Mouse (Mus musculus) Muller cell, postnatal 12 days (primary cell): ENCODE measurements around the gene Glis1.

Experiments
- DNase-seq: peaks from one replicate; pipeline ENCODE4 v3.0.0-alpha.2; 2015; ENCODE audit errors: inconsistent ontology term

Glis1 gene

DNA sequence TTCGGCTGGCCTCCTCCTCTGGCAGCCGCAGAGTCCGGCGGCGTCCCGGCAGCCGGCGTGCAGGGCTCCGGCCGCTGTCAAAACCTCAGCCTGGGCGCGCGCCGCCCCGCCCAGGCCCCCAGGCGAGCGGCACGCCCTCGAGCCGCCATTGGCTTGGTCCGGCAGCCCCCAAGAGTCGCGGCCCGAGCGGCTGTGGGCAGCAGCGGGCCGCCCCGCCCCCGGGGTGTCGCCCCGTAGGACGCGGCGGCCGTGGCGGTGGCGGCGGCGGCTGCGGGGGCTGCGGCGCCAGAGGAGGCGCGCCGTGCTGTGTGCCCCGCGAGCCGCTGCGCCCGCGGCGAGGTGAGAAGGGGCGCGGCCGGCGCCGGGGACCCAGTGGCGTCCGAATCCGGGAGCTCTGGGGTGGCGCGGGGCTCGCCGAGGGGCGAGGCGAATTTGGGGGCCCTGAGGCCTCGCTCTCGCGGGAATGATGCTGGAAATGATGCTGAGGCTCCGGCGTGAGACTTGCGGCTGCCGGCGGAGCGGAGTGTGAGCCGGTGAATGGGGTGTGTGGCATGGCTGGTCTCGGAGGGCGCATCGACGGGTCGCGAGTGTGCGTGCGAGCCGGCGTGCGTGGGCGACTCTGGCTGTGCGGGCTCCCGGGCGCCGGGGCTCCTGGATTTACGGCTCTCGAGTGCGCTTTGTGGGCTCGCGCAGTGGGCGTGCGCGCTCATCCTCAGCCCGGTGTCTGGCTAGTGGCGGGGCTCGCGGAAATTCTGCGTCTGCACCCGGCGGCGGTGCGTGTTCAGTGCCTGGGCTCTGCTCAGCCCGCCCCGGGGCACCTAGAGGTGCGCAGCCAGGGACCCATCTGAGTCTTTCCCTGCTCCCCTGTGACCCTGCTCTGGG, at the start of gene Glis1:
TSS of gene Glis1 (plus strand) at position 236 of the 882 bp plus-strand sequence.
- DNase-seq: peak; percentile 91

DNA sequence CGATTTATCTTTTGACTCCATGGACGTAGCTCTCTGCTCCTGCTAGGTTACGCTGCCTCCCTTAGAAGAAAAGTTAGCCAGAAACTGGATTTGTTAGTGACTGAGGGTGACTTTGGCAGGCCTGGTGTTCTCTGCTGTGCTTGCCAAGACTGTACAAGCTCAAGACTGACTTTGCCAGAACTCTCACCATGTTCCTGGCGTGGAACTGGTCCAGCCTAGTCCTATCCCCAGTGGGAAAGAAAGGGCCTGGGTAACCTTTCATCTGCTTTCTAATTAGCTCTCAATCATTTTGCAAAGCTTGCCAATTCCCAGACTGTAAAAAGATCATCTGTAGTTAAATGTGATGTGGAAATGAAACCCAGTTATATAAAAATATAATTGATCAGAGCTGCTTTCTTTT, 47.4 kb upstream of the Glis1 start:
- peak; percentile 11 for DNase-seq

DNA sequence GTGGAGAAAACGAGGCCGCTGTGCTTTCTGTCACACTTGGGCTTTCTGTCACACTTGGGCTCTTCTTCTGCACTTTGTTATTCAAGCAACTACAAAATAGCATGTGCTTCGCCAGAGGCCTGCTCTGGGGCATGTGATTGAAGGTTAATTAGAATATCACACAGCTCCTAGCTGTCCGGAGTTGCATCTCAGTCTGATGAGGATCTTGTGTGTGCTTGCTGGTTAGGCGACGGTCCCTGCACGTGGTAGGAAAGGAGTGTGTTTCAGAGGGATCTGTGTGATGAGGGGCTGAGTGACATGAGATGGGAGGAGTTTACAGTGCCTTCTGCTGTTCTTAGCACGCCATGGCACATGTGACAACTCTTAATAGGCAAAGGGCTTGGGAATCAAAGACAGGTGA, 46.9 kb upstream of the Glis1 start:
- DNase-seq: no peak

DNA sequence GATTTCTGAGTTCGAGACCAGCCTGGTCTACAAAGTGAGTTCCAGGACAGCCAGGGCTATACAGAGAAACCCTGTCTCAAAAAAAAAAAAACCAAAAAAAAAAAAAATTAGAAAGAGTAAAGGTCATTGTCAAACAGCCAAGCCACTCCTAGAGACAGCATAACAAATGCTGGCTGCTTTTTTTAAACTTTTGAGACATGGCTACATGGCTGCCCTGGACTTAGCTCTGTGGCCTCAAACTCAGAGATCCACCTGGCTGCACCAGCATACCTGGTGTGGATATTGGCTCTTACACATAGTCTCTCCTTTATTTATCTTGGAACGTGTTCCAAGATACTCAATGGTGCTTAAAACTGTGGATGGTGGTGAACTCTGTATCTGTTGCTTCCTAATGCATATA, 46.1 kb upstream of the Glis1 start:
- no peak for DNase-seq

DNA sequence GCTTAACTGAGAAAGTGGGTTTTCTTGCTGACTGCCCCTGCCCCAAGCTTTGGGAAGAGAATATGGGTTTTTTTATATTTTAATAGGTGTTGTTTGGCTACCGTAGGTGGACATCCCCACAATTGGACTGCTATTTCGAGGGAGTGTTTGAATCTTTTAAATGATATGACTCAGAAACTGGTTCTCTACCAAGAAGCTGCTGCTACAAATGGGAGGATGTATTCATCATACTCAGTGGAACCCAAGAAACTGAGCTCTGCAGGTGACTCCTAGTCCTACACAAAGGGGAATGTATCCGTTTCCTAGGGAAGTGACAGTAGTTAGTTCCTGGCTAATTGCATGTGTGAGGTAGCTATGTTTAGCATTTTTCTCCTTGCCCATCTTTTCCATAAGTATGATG, 45.0 kb upstream of the Glis1 start:
- DNase-seq: no peak

DNA sequence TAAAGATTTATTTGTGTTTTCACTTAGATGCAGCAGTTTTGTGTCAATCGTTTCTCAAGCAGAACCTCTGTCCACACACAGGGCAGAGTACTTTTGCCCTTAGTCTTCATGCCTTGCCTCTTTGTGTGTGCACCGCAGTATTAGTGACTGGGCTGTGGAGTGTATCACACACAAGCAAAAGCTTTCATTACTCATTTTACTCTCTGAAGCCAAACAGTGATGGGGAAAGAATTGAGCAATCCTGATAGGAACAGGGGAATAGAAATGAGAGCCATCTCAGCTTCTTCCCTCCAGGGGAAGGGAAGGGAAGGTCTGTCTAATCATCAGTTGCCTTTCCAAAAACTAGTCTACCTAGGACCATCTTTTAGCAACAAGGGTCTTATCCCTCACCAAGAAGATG, 40.6 kb upstream of the Glis1 start:
- DNase-seq: no peak

DNA sequence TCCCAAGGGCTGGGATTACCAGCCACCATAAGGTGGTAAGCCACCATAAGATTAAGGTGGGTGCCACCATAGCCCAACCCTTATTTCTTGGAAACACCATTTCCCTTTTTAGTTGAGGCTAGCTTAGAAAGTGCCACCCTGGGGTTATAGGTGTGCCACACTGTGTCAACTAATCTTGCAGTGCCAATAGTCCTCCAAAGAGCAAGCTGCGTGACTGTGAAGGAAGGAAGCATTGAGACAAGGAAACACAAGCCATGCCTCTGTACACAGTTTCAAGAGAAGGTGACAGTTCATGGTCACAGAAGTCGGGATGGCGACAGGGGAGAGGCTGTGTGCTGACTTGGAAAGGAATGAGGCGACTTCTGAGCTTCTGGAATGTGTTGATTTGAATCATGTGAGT, 14.2 kb upstream of the Glis1 start:
- DNase-seq: no peak

DNA sequence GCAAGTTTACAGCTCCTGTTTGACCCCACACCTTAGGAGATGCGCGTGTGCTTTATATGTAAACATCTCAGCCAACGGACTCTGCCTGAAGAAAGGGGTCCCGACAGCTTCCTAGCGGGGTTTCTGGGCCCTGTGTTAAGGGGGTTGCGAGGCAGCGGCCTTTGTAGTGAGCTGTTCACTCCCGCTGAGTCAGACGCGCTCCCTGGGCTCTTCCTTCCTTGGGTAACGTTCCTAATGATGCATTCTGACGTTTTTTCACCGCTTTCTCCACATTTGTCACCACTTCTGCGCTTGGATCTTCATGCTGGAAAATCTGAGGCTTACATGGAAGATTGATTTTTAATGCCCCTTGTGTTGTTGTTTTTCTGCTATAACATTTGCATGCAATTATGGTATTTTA, 12.7 kb upstream of the Glis1 start:
- DNase-seq: peak; percentile 48

DNA sequence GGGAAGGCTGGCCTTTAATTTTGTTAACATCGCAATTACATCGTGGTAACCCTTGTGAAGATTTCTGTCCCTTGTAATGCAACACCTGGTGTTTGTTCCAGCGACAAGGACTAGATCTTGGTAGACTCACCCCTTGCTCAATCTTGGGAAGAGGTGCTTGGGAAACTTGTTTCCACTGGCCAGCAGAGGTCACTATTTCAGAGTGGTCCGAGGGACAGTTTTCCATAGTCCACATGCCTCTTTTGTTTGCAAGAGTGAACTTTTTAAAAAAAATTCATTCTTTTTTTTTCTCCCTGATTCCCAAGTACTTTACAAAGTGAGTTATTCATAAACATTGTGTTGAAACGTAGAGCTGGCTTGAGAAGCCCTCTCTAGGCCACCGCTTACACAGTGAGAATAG, 12.2 kb upstream of the Glis1 start:
- peak; percentile 42 for DNase-seq

DNA sequence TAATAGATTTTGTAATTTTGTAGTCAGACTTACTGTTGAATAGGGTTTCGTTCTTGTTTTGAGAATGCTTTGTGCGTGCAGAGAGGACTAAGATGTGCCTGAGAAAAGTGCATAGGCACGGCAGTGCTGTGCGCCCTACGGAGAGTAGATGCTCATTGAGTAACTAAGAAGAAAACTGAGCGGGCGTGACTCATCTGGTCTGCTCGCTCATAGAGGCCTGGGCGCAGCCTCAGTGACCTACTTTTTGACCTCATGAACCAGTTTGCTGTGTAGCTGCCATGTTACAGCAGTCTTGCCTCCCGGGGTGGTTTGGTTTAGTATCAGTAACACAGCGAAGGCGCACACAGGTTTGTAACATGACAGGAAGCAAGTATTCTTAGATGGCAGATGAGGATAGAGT, 8.8 kb upstream of the Glis1 start:
- DNase-seq: no peak

DNA sequence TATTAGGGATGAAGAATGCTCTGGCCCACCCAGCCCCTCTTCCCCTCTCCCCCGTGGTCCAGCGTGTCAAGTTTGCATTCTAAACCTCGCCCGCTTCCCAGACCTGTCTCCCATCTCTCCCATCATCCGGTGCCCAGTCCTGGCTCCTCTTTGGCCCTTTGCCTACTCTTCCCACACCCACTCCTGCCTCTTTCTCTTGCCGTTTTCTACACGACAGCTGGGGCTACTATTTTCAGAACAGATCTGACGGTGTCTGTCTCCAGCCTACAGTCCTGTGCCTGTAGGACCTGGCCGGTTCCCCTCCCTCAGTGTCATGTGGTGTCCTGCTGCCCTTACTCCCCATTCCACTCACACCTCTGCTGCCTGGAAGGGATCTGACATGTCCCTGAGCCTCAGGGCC, 7.8 kb upstream of the Glis1 start:
- no peak for DNase-seq

DNA sequence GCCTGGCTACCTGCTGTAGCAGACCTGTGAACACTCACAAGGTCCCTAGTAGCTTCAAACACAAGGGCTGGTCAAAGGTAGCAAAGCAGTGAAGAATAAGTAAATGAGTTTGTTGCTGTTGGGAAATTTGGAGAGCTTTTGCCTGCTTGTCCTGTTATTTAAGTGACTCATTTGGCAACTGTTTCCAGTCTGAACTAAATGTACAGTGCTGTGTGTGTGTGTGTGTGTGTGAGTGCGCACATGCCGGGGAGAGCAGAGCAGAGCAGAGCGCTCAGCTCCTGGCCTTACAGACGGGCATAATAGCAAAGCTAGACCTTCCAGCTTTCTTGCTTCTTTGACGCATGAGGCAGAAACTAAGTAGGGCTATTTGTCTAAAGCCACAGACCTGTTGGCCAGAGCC, 1.7 kb upstream of the Glis1 start:
- DNase-seq: peak; percentile 35

DNA sequence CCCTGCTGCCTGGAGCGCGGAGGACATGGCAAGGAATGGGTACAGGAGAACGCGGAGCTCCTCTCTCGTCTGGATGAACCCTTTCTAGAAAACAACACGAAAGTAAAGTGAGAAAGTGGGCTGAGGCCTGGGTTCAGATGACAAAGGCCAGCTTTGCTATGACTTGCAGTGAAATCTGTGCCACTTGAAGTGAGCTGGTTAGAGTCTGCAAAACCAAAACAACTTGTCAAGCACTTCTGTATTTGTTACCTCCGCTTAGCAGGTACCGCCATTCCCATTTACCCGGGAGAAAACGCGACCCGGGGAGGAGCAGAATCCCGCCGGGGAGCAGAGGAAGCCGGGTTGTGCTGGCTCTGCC, 414 bp upstream of the Glis1 start:
- no peak for DNase-seq

DNA sequence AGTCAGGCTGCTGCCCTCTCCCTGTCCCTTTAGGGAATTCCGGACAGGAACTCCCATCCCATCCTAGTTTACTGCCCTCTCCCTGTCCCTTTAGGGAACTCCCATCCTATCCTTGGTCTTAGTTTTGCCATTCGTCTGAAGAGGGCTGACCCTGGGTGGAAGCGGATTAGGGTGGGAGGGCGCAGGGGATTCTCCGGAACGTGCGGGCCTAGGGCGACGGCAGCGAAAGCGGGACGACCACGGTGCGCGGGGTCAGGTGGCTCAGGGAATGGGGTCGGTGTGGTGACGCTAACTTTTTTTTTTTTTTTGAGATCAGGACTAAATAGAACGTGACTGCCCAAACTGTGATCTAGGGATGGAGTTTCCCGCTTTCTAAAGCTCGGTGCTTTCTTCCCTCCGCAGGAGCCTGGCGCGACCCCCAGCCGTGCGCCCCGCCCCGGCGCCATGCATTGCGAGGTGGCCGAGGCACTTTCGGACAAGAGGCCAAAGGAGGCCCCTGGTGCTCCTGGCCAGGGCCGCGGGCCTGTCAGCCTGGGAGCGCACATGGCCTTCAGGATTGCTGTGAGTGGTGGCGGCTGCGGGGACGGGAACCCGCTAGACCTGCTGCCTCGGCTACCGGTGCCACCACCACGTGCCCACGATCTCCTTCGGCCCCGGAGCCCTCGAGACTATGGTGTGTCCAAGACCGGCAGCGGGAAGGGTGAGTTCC, 1.0 kb downstream of the Glis1 start:
- DNase-seq: peak; percentile 20

DNA sequence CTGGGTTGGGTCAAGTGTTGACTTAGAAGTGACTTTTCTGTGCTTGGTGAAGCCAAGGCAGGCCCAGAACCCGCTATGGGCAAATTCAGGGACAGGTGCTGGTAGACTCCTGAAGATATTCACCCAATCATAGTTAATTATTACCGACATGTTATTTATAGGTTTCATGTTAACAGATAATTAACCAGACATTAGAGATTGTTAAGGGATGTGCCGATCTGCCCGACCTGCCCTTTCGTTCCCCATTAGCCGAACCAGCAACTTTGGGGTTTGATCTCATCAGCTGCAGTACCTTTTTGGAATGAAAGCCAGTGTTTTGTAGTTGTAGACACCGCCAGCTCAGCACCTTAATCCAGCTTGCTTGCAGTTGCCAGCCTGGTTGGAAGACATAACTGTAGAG, 2.1 kb downstream of the Glis1 start:
- DNase-seq: no peak

DNA sequence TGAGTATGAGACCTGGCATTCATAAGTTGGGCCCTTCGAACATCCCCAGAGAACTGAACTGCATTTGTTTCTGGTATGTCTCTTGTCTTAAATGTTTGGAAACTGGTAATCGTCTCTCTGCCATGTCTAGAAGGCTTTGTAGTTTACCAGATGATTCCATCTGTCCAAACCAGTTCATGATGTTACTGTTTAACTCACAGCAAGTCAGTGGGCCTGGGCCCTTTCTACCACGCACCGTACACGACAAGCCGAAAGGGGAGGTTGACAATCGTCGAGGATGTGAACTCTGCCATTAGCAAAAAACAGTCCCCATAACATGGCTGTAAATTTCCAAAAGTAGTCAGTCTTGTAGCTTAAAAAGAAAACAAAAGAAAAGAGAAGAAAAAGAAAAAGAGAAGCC, 4.3 kb downstream of the Glis1 start:
- no peak for DNase-seq

DNA sequence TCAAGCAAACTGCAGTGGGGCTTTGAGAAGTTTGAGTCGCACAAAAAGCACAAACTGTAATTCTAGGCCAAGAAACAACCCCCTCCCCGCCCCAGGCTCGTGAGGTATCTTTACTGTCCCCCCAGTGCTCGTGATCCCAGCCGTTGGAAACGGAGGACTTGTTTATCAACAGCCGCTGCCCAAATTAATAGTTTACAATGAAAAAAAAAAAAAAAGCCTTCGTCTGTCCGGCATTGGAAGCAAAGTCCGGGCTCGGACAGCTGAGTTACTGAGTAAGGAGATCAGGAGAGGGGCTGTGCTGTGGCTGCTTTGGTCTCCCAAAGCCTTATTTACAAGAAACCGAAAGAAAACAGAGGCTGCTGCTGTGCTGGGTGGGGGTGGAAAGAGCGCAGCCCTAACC, 5.9 kb downstream of the Glis1 start:
- DNase-seq: no peak

DNA sequence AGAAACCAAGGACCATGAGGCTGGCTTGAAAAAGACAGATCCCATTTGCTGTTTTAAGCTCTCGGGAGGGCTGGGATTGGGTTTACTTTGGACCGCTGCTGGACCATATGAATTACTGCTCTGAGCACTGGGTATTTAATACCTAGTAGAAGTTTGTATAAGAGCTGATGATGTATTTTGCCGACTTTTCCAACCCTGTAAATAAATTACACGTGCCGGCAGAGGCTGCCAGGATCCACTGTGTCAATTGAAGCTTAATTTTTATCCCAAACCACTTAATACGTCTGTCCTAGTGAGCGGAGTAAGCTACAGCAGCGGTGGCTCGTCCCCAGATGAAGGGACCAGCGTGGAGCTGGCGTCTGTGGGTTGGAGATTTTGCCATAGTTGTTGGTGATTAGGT, 7.9 kb downstream of the Glis1 start:
- no peak for DNase-seq

DNA sequence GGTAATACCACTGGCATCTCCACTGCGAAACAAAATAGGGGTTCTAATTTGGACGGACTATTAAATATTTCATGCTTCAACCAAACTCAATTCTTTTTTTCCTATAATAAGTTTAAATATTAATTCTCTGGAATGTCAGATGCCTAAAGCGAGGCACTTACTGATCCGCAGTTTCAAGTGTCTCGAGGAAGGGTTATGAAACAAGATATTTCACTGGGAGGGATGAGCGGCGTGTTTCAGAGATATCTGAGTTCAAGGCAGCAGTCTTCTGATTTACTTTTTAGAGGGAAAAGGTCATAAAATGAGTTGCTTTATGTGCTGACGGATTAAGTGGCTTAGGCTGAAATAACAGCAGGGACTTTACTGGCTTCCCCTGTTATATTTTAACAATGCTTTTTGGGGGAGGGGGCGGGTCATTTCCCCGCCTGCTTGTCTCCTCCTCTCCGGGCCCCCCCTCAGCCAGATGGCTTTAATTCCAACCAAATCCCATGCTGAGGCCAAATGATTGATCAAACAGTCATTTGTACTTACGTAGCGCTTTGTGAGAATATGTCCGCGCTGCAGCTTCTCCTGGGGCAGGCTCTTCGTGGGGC, 8.6 kb downstream of the Glis1 start:
- no peak for DNase-seq

DNA sequence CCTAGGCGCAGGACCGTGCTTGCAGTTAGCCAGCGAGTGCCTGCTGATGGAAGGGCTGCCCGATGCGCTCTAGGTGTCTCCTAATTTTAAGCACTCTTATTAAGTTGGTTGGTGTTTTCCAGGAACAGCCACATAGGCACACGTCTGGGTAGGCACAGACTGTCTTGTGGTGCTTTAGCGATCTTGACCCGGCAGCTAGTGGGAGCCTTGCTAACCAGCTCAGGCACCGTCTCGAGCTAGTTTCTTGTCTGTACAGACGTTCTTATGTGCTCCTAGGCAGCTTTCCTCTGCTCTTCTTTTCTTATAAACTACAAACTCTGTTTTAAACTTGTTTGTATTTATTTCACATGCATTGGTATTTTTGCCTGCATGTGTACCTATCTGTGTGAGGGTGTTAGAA, 9.2 kb downstream of the Glis1 start:
- no peak for DNase-seq

DNA sequence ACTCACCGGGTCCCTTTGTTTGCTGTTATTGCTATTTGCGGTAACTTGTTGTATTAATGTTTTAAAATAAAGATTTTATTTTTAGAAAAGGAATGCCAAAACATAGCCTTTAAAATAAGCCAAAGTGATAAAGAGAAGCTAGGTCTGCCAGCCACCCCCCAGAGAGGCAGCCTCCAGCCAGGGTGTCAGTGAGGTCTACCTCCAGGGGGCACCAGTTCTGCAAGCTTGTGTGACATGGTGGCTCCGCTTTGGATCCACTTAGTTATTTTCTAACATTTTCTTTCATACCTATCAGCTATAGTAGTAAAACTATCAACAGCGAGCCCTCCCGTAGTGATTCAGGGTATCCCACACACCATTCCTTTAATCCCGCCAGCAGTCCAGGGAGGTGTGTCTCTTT, 14.1 kb downstream of the Glis1 start:
- no peak for DNase-seq

DNA sequence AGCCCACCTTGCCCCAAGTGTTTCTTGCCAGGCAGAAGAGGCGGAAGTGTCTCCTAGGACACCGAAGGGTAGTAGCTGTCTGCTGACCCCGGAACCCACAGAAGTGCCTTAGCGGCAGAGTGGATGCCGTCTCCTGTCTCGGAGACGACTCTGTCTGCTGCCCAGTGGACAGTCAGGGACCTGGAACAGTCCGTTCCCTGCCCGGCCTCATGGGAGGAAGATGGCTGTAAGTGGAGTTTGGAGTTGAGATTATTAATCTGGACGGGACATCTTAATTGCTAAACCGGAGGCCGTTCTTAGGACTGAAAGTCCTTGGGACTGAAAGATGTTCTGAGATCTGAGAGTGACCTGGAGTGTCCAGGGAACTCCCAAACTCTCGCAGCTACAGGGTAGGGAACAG, 15.1 kb downstream of the Glis1 start:
- no peak for DNase-seq
